ENCODE assay signal across 29 mouse cellular contexts in genomic region chr16:23312604-23313003, GRCm38 (mm10).
"Had no signal": no experiment of that assay in that cellular context is flagged by ENCODE, and none has a peak within 500 bp of the region (broad histone marks: within the 10 kb centered on the region; RNA-seq: fewer than 3 reads in every experiment).

No protein-coding gene starts in this region.

- H3K4me2 ChIP-seq: limb, embryonic 12.5 days; limb, embryonic 13.5 days; limb, embryonic 15.5 days; liver, embryonic 11.5 days; liver, embryonic 12.5 days; liver, embryonic 13.5 days; liver, embryonic 15.5 days; lung, embryonic 14.5 days; lung, embryonic 15.5 days; midbrain, embryonic 11.5 days; midbrain, embryonic 12.5 days; midbrain, embryonic 13.5 days; midbrain, embryonic 15.5 days; neural tube, embryonic 12.5 days had no signal

- H3K4me3 ChIP-seq: limb, embryonic 10.5 days; limb, embryonic 12.5 days; limb, embryonic 13.5 days; limb, embryonic 15.5 days; liver, embryonic 12.5 days; liver, embryonic 13.5 days; liver, embryonic 15.5 days; lung, embryonic 15.5 days; midbrain, embryonic 10.5 days; midbrain, embryonic 12.5 days; midbrain, embryonic 13.5 days; midbrain, embryonic 15.5 days; myocyte; neural tube, embryonic 12.5 days had no signal

- H3K9me3 ChIP-seq: limb, embryonic 10.5 days; limb, embryonic 12.5 days; limb, embryonic 13.5 days; limb, embryonic 15.5 days; liver, embryonic 12.5 days; liver, embryonic 13.5 days; liver, embryonic 15.5 days; lung, embryonic 15.5 days; midbrain, embryonic 12.5 days; midbrain, embryonic 13.5 days; midbrain, embryonic 15.5 days had no signal

- H3K9ac ChIP-seq: limb, embryonic 12.5 days; limb, embryonic 13.5 days; limb, embryonic 15.5 days; liver, embryonic 12.5 days; liver, embryonic 13.5 days; liver, embryonic 14.5 days; liver, embryonic 15.5 days; liver, postnatal 0 days; lung, embryonic 14.5 days; lung, embryonic 15.5 days; midbrain, embryonic 12.5 days; midbrain, embryonic 13.5 days; midbrain, embryonic 15.5 days; neural tube, embryonic 12.5 days had no signal

- H3K27ac ChIP-seq: limb, embryonic 10.5 days; limb, embryonic 12.5 days; limb, embryonic 13.5 days; limb, embryonic 15.5 days; liver, embryonic 12.5 days; liver, embryonic 13.5 days; liver, embryonic 14.5 days; liver, embryonic 15.5 days; lung, embryonic 15.5 days; macrophage; midbrain, embryonic 10.5 days; midbrain, embryonic 12.5 days; midbrain, embryonic 13.5 days; midbrain, embryonic 15.5 days; neural tube, embryonic 12.5 days had no signal

- H3K4me1 ChIP-seq: limb, embryonic 12.5 days; limb, embryonic 15.5 days; megakaryocyte, embryonic 14.5 days; midbrain, embryonic 15.5 days had no signal

- H3K36me3 ChIP-seq: limb, embryonic 15.5 days; liver, embryonic 12.5 days; liver, embryonic 13.5 days; liver, embryonic 15.5 days; lung, embryonic 15.5 days; midbrain, embryonic 15.5 days had no signal

- DNase-seq: left cerebral cortex, postnatal 4 days; liver; liver, embryonic 13.5 days; liver, postnatal 0 days; lung, adult 18-20 months; lung, adult 2 months; lung, embryonic 14.5 days; lung, postnatal 10 days; lung, postnatal 14 days; lung, postnatal 36 days; midbrain, embryonic 14.5 days had no signal

- H3K27me3 ChIP-seq: limb, embryonic 12.5 days; limb, embryonic 13.5 days; limb, embryonic 15.5 days; liver, embryonic 12.5 days; liver, embryonic 13.5 days; liver, embryonic 15.5 days; lung, embryonic 15.5 days; midbrain, embryonic 12.5 days; midbrain, embryonic 13.5 days; midbrain, embryonic 15.5 days; neural tube, embryonic 12.5 days had no signal
